Mouse (Mus musculus): ENCODE results near the gene Mxi1.

- TF ChIP-seq ZNF384 (IDR thresholded peaks at IDR 0.05; ENCODE audit: low read depth, low read length) (no peak), MAFK (IDR thresholded peaks at IDR 0.05; ENCODE audit: insufficient read depth, low read depth, low read length) (no peak), CHD2 (IDR thresholded peaks at IDR 0.05; ENCODE audit: low read depth, low read length) (no peak), ZC3H11A (IDR thresholded peaks at IDR 0.05; ENCODE audit: borderline replicate concordance, low read depth, low read length) (no peak), HCFC1 (IDR thresholded peaks at IDR 0.05; ENCODE audit: borderline replicate concordance, insufficient read depth, low read length) (no peak)
Observed at GRCm38 (mm10) chr19:53415198-53415597, 104.9 kb downstream of the Mxi1 start.

Data from ES-E14 (cell line).